Comparison of ENCODE assay signal across 8 mouse cellular contexts in genomic region chr4:63368577-63368976, GRCm38 (mm10). TPM values are rescaled to one million over a fixed set of nuclear protein-coding genes. Genes with fewer than 3 reads are reported as not detected.
DNase-seq lines count a peak whose midpoint lies in the region; ATAC-seq and TF ChIP-seq lines count a peak whose summit lies in the region.

No protein-coding gene starts in this region.

- H3K4me3 ChIP-seq in embryonic fibroblast, embryonic 13.5 days (ENCODE audit: insufficient read depth, low read length), result no peak overlapping the region
- no peak overlapping the region for H3K4me3 ChIP-seq in heart, embryonic 12.5 days
- H3K4me3 ChIP-seq in kidney, postnatal 0 days (replicated peaks; ENCODE audit: low read depth, low read length), result no peak overlapping the region
- H3K4me3 ChIP-seq in liver, embryonic 11.5 days (ENCODE audit: low read depth, low read length), result no peak overlapping the region

- H3K27me3 ChIP-seq in heart, embryonic 12.5 days (replicated peaks), result no peaks in the 10 kb centered on the region; the same call in 1 of the 2 replicates
- H3K27me3 ChIP-seq in kidney, postnatal 0 days (ENCODE audit: insufficient read depth, low read length), result no peaks in the 10 kb centered on the region
- no peaks in the 10 kb centered on the region for H3K27me3 ChIP-seq in liver, embryonic 11.5 days (replicated peaks; ENCODE audit: control insufficient read depth, insufficient read depth, low read length)

- TF ChIP-seq POLR2A in embryonic fibroblast, embryonic 13.5 days (IDR thresholded peaks at IDR 0.05; ENCODE audit: low read depth, low read length), result no peak

- H3K4me2 ChIP-seq in heart, embryonic 12.5 days, result no peak overlapping the region
- no peak overlapping the region for H3K4me2 ChIP-seq in kidney, postnatal 0 days (ENCODE audit: low read length)
- H3K4me2 ChIP-seq in liver, embryonic 11.5 days, result no peak overlapping the region

- no peak overlapping the region for H3K27ac ChIP-seq in embryonic fibroblast, embryonic 13.5 days (ENCODE audit: insufficient read depth, low read length)
- H3K27ac ChIP-seq in heart, embryonic 12.5 days (ENCODE audit: poor library complexity, severe bottlenecking), result no peak overlapping the region
- no peak overlapping the region for H3K27ac ChIP-seq in kidney, postnatal 0 days
- H3K27ac ChIP-seq in liver, embryonic 11.5 days (ENCODE audit: low read depth, low read length), result no peak overlapping the region

- peaks cover 32% of the 10 kb centered on the region for H3K36me3 ChIP-seq in heart, embryonic 12.5 days
- peaks cover 10% of the 10 kb centered on the region for H3K36me3 ChIP-seq in kidney, postnatal 0 days (ENCODE audit: insufficient read depth, low read length)
- H3K36me3 ChIP-seq in liver, embryonic 11.5 days (ENCODE audit: control insufficient read depth, insufficient read depth, low read length), result no peaks in the 10 kb centered on the region; the same call in 1 of the 2 replicates

- 12% methylated on average over 4 of the region's 4 CpGs for WGBS in heart, embryonic 12.5 days
- WGBS in kidney, postnatal 0 days, result 17% methylated on average over 4 of the region's 4 CpGs
- 7% methylated on average over 4 of the region's 4 CpGs for WGBS in liver, embryonic 11.5 days

- TF ChIP-seq CTCF in embryonic fibroblast, embryonic 13.5 days (IDR thresholded peaks at IDR 0.05; ENCODE audit: borderline replicate concordance, insufficient read depth, low read length), result peak; percentile 99
- TF ChIP-seq CTCF in kidney, postnatal 0 days (IDR thresholded peaks at IDR 0.05; ENCODE audit: low read depth), result peak; percentile 98

- no peaks in the 10 kb centered on the region for H3K4me1 ChIP-seq in embryonic fibroblast, embryonic 13.5 days (ENCODE audit: control insufficient read depth, insufficient read depth, low read length)
- H3K4me1 ChIP-seq in heart, embryonic 12.5 days (replicated peaks), result no peaks in the 10 kb centered on the region
- no peaks in the 10 kb centered on the region for H3K4me1 ChIP-seq in kidney, postnatal 0 days (replicated peaks; ENCODE audit: insufficient read depth, low read length)
- H3K4me1 ChIP-seq in liver, embryonic 11.5 days (replicated peaks; ENCODE audit: control insufficient read depth, insufficient read depth, low read length), result peaks cover 3% of the 10 kb centered on the region; the same call in 1 of the 2 replicates

- peak; percentile 38 for DNase-seq in 416B (ENCODE audit: low read depth)
- peak; percentile 93 for DNase-seq in adrenal gland, postnatal 14 days
- DNase-seq in kidney, postnatal 0 days (ENCODE audit: low spot score), result peak; percentile 77
- peak; percentile 78 for DNase-seq in liver, embryonic 11.5 days (ENCODE audit: low spot score)
- DNase-seq in natural killer cell, adult 2 months (ENCODE audit: low spot score in 2 of 2), result peak; percentile 81 to 84
- peak; percentile 87 to 97 for DNase-seq in spleen, postnatal 4 days (ENCODE audit: low spot score in 2 of 2)

- no peaks in the 10 kb centered on the region for H3K9me3 ChIP-seq in heart, embryonic 12.5 days (replicated peaks)
- no peaks in the 10 kb centered on the region for H3K9me3 ChIP-seq in kidney, postnatal 0 days (replicated peaks; ENCODE audit: low read length)
- H3K9me3 ChIP-seq in liver, embryonic 11.5 days (ENCODE audit: control insufficient read depth, low read length), result no peaks in the 10 kb centered on the region

- 0 out of 2 replicates have a peak, but pooled peaks have one; percentile 46 for ATAC-seq in heart, embryonic 12.5 days (ENCODE audit: insufficient number of reproducible peaks, low FRiP score)
- peak; percentile 54; the same call in 1 of the 2 replicates for ATAC-seq in kidney, postnatal 0 days (replicated peaks; ENCODE audit: low FRiP score, low read depth)
- ATAC-seq in liver, embryonic 11.5 days (replicated peaks; ENCODE audit: low FRiP score), result 0 out of 2 replicates have a peak, but pooled peaks have one; percentile 40

- no peak overlapping the region for H3K9ac ChIP-seq in heart, embryonic 12.5 days
- H3K9ac ChIP-seq in kidney, postnatal 0 days (ENCODE audit: low read depth, low read length), result no peak overlapping the region
- H3K9ac ChIP-seq in liver, embryonic 11.5 days (ENCODE audit: low read depth, low read length), result no peak overlapping the region

RNA-seq across cellular contexts. Expression of gene Orm2, which starts 6.3 kb away (rescaled TPM):
- total RNA-seq in adrenal gland, postnatal 14 days (2021), result 1.1 and 1.9 TPM in 2 replicates
- polyA plus RNA-seq in embryonic fibroblast, embryonic 13.5 days (2011; ENCODE audit: insufficient read length, low read depth, missing spikeins), result not detected in 2 replicates
- polyA plus RNA-seq in heart, embryonic 12.5 days (2016; fragmentation: Nextera tagmentation; extraction: Ambion mirVana), result not detected in 2 replicates
- not detected in 2 replicates for polyA plus RNA-seq in kidney, postnatal 0 days (2015; fragmentation: Nextera tagmentation; extraction: Ambion mirVana)
- not detected in 2 replicates for polyA plus RNA-seq in liver, embryonic 11.5 days (2014; fragmentation: Nextera tagmentation; extraction: Ambion mirVana)

RNA-seq across cellular contexts. Expression of gene Orm3, which starts 12.6 kb away (rescaled TPM):
- 6.6 and 8.0 TPM in 2 replicates for total RNA-seq in adrenal gland, postnatal 14 days (2021)
- polyA plus RNA-seq in embryonic fibroblast, embryonic 13.5 days (2011; ENCODE audit: insufficient read length, low read depth, missing spikeins), result not detected in 2 replicates
- polyA plus RNA-seq in heart, embryonic 12.5 days (2016; fragmentation: Nextera tagmentation; extraction: Ambion mirVana), result not detected in 2 replicates
- not detected in 2 replicates for polyA plus RNA-seq in kidney, postnatal 0 days (2015; fragmentation: Nextera tagmentation; extraction: Ambion mirVana)
- not detected in 2 replicates for polyA plus RNA-seq in liver, embryonic 11.5 days (2014; fragmentation: Nextera tagmentation; extraction: Ambion mirVana)

RNA-seq across cellular contexts. Expression of gene Orm1, which starts 24.2 kb away (rescaled TPM):
- total RNA-seq in adrenal gland, postnatal 14 days (2021), result 7.2 and 16.7 TPM in 2 replicates
- polyA plus RNA-seq in embryonic fibroblast, embryonic 13.5 days (2011; ENCODE audit: insufficient read length, low read depth, missing spikeins), result not detected in 2 replicates
- not detected in 2 replicates for polyA plus RNA-seq in heart, embryonic 12.5 days (2016; fragmentation: Nextera tagmentation; extraction: Ambion mirVana)
- not detected in 2 replicates for polyA plus RNA-seq in kidney, postnatal 0 days (2015; fragmentation: Nextera tagmentation; extraction: Ambion mirVana)
- not detected in 2 replicates for polyA plus RNA-seq in liver, embryonic 11.5 days (2014; fragmentation: Nextera tagmentation; extraction: Ambion mirVana)

RNA-seq across cellular contexts. Expression of gene Akna, which starts 34.6 kb away (rescaled TPM):
- total RNA-seq in adrenal gland, postnatal 14 days (2021), result 4.4 and 16.1 TPM in 2 replicates
- 4.0 and 6.7 TPM in 2 replicates for polyA plus RNA-seq in embryonic fibroblast, embryonic 13.5 days (2011; ENCODE audit: insufficient read length, low read depth, missing spikeins)
- polyA plus RNA-seq in heart, embryonic 12.5 days (2016; fragmentation: Nextera tagmentation; extraction: Ambion mirVana), result 3.0 and 3.3 TPM in 2 replicates
- 2.9 and 3.3 TPM in 2 replicates for polyA plus RNA-seq in kidney, postnatal 0 days (2015; fragmentation: Nextera tagmentation; extraction: Ambion mirVana)
- polyA plus RNA-seq in liver, embryonic 11.5 days (2014; fragmentation: Nextera tagmentation; extraction: Ambion mirVana), result 8.8 and 8.9 TPM in 2 replicates

Comparison
In these comparisons a context has a peak if more than half of its experiments do, and no peak if none do; other contexts are left out.
1. DNase-seq: peak in every context shown above with its lines; median percentile 93 in adrenal gland, postnatal 14 days; 92 in spleen, postnatal 4 days; 82 in natural killer cell, adult 2 months; 78 in liver, embryonic 11.5 days; 77 in kidney, postnatal 0 days; 38 in 416B.